Mouse (Mus musculus): ENCODE measurements at regions not wholly inside any gene's neighbourhood (a gene's known extent, or its start where the extent isn't known, plus 50 kb on each side); places are given as distances from the start of the nearest gene placed in this dataset.

- TF ChIP-seq GATA1 (IDR thresholded peaks at IDR 0.05; ENCODE audit: borderline replicate concordance, low read length) (no peak), FLI1 (IDR thresholded peaks at IDR 0.05; ENCODE audit: low read length) (no peak)
Measured at GRCm38 (mm10) chr12:107010995-107011786, 477.2 kb upstream of the 3110018I06Rik start.
